Comparison of ENCODE assay signal across 28 mouse cellular contexts in the genomic region with DNA sequence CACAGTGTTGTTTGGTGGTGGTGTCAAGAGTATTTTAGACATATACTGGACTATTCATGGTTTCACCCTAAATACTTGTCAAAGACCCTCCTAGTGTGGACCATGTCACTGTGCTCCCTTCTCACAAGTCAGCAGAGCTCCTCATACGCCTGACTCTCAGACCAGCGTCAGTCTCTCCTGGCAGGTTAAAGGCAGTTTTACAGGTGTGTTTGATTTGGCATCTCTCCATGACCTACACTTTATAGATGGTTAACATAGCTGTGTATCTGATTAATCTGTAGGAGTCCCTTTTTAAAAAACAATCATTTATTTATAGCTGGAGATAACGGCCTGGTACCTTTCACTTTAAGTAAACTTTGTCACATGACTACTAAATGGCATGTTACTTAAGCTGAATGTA. TPM values are rescaled to one million over a fixed set of nuclear protein-coding genes. Genes with fewer than 3 reads are reported as not detected.
A peak's percentile ranks its signal among the peaks of the same experiment; 100 is the strongest.
DNase-seq lines count a peak whose midpoint lies in the region; ATAC-seq and TF ChIP-seq lines count a peak whose summit lies in the region.
"Had no signal": no experiment of that assay in that cellular context is flagged by ENCODE, and none has a peak within 500 bp of the region (broad histone marks: within the 10 kb centered on the region; RNA-seq: fewer than 3 reads in every experiment).

No protein-coding gene starts in this region.

- intact Hi-C loops in heart, postnatal 25 days (cut with DNase I) = no loop called here

- no peak for TF ChIP-seq EP300 in stomach, postnatal 0 days (optimal IDR thresholded peaks at IDR 0.05)

- H3K4me1 ChIP-seq in lung, embryonic 14.5 days (ENCODE audit: insufficient read depth) = no peaks in the 10 kb centered on the region
- no peaks in the 10 kb centered on the region for H3K4me1 ChIP-seq in stomach, embryonic 14.5 days (ENCODE audit: control insufficient read depth, insufficient read depth, low read length)
- H3K4me1 ChIP-seq in stomach, postnatal 0 days (replicated peaks; ENCODE audit: control insufficient read depth, insufficient read depth) = no peaks in the 10 kb centered on the region
- H3K4me1 ChIP-seq: forebrain, embryonic 10.5 days; hindbrain, embryonic 13.5 days had no signal

- H3K9me3 ChIP-seq in lung, embryonic 14.5 days (ENCODE audit: low read depth, low read length) = no peaks in the 10 kb centered on the region
- no peaks in the 10 kb centered on the region for H3K9me3 ChIP-seq in stomach, embryonic 14.5 days (ENCODE audit: control insufficient read depth, low read depth, low read length)
- no peaks in the 10 kb centered on the region for H3K9me3 ChIP-seq in stomach, postnatal 0 days (ENCODE audit: control insufficient read depth, low read length)
- H3K9me3 ChIP-seq: forebrain, embryonic 10.5 days; heart, embryonic 10.5 days; heart, embryonic 13.5 days; hindbrain, embryonic 13.5 days had no signal

- WGBS in lung, embryonic 14.5 days = 68% methylated on average over 3 of the region's 3 CpGs
- 61% methylated on average over 3 of the region's 3 CpGs for WGBS in stomach, embryonic 14.5 days
- WGBS in stomach, postnatal 0 days = 47% methylated on average over 3 of the region's 3 CpGs

- H3K9ac ChIP-seq in lung, embryonic 14.5 days = no peak overlapping the region
- no peak overlapping the region for H3K9ac ChIP-seq in stomach, embryonic 14.5 days (replicated peaks; ENCODE audit: low read depth, low read length)
- H3K9ac ChIP-seq in stomach, postnatal 0 days (ENCODE audit: low read length) = no peak overlapping the region
- H3K9ac ChIP-seq: forebrain, postnatal 0 days; heart, embryonic 13.5 days; hindbrain, embryonic 13.5 days had no signal

- peaks cover 10% of the 10 kb centered on the region for H3K36me3 ChIP-seq in lung, embryonic 14.5 days (ENCODE audit: insufficient read depth)
- H3K36me3 ChIP-seq in stomach, embryonic 14.5 days (ENCODE audit: control insufficient read depth, insufficient read depth, low read length) = peaks cover 8% of the 10 kb centered on the region
- H3K36me3 ChIP-seq in stomach, postnatal 0 days (ENCODE audit: control insufficient read depth, insufficient read depth, low read length) = no peaks in the 10 kb centered on the region

- ATAC-seq in lung, embryonic 14.5 days (ENCODE audit: insufficient read depth) = no peak
- ATAC-seq in stomach, embryonic 14.5 days (ENCODE audit: insufficient number of reproducible peaks, insufficient read depth, low FRiP score, low read depth) = peak; percentile 46; the same call in 1 of the 2 replicates
- ATAC-seq in stomach, postnatal 0 days (ENCODE audit: low FRiP score, low TSS enrichment) = peak; percentile 51
- no peak for ATAC-seq in granulocyte monocyte progenitor cell, adult 5-6 weeks (replicated peaks; ENCODE audit: poor library complexity, severe bottlenecking)
- ATAC-seq: forebrain, embryonic 14.5 days; forebrain, postnatal 0 days; hindbrain, postnatal 0 days had no signal

- H3K27ac ChIP-seq in lung, embryonic 14.5 days (ENCODE audit: low read depth) = no peak overlapping the region
- no peak overlapping the region for H3K27ac ChIP-seq in stomach, embryonic 14.5 days (ENCODE audit: low read length)
- H3K27ac ChIP-seq in stomach, postnatal 0 days (replicated peaks) = no peak overlapping the region
- H3K27ac ChIP-seq: forebrain, embryonic 10.5 days; gastrocnemius, adult 2 months; heart, adult 2 months; heart, embryonic 10.5 days; heart, embryonic 13.5 days; hindbrain, embryonic 13.5 days; hindbrain, postnatal 0 days had no signal

- H3K4me2 ChIP-seq in lung, embryonic 14.5 days = no peak overlapping the region
- H3K4me2 ChIP-seq in stomach, embryonic 14.5 days (replicated peaks; ENCODE audit: low read depth, low read length) = no peak overlapping the region
- no peak overlapping the region for H3K4me2 ChIP-seq in stomach, postnatal 0 days (replicated peaks; ENCODE audit: low read depth)
- H3K4me2 ChIP-seq: heart, embryonic 13.5 days; hindbrain, embryonic 13.5 days had no signal

- H3K4me3 ChIP-seq in lung, embryonic 14.5 days (ENCODE audit: low read depth, low read length) = no peak overlapping the region
- no peak overlapping the region for H3K4me3 ChIP-seq in stomach, embryonic 14.5 days (ENCODE audit: low read depth, low read length)
- H3K4me3 ChIP-seq in stomach, postnatal 0 days (ENCODE audit: low read depth, low read length) = no peak overlapping the region
- H3K4me3 ChIP-seq: forebrain, embryonic 10.5 days; gastrocnemius, adult 2 months; heart, adult 2 months; heart, embryonic 10.5 days; heart, embryonic 13.5 days; hindbrain, embryonic 13.5 days had no signal

- DNase-seq in heart, adult 11 months = peak; percentile 39
- no peak for DNase-seq in heart, postnatal 25 days (ENCODE audit: low spot score)
- DNase-seq in lung, embryonic 14.5 days = peak; percentile 12
- DNase-seq in lung, postnatal 10 days = no peak
- DNase-seq in stomach, postnatal 0 days (ENCODE audit: low spot score) = no peak
- no peak for DNase-seq in spleen, postnatal 10 days (ENCODE audit: low spot score in 2 of 2)
- DNase-seq: adrenal gland, postnatal 10 days; adrenal gland, postnatal 36 days; cerebellum, adult 18-20 months; cerebellum, adult 9-10 months; cerebellum, postnatal 14 days; forebrain, postnatal 0 days; gastrocnemius, adult 2 months; gastrocnemius, postnatal 14 days; heart, adult 2 months; heart, postnatal 14 days had no signal

- no peaks in the 10 kb centered on the region for H3K27me3 ChIP-seq in lung, embryonic 14.5 days (ENCODE audit: insufficient read depth, low read length)
- no peaks in the 10 kb centered on the region for H3K27me3 ChIP-seq in stomach, embryonic 14.5 days (ENCODE audit: control insufficient read depth, insufficient read depth, low read length)
- no peaks in the 10 kb centered on the region for H3K27me3 ChIP-seq in stomach, postnatal 0 days (ENCODE audit: control insufficient read depth, insufficient read depth, low read length)
- H3K27me3 ChIP-seq: heart, embryonic 13.5 days; hindbrain, embryonic 13.5 days had no signal

- TF ChIP-seq CTCF in lung, embryonic 14.5 days (IDR thresholded peaks at IDR 0.05; ENCODE audit: low read depth) = no peak
- no peak for TF ChIP-seq CTCF in stomach, postnatal 0 days (IDR thresholded peaks at IDR 0.05; ENCODE audit: low read depth)

RNA-seq across cellular contexts. Expression of gene Aqp8, which starts 40.1 kb away (rescaled TPM):
- 1 to 10 TPM; 1.7 to 2.0 TPM for total RNA-seq in heart, postnatal 25 days (2021)
- not detected in 2 replicates for polyA plus RNA-seq in lung, embryonic 14.5 days (2014; fragmentation: Nextera tagmentation; extraction: Ambion mirVana)
- polyA plus RNA-seq in stomach, embryonic 14.5 days (2014; fragmentation: Nextera tagmentation; extraction: Ambion mirVana) = not detected in 2 replicates
- 0.06 and 0.13 TPM in 2 replicates for polyA plus RNA-seq in stomach, postnatal 0 days (2015; fragmentation: Nextera tagmentation; extraction: Ambion mirVana)
- total RNA-seq in granulocyte monocyte progenitor cell, adult 5-6 weeks (2014; fragmentation: Nextera tagmentation) = not detected in 2 replicates
- not detected in 2 replicates for total RNA-seq in granulocyte monocyte progenitor cell, adult 5-6 weeks (2017)
- total RNA-seq: adrenal gland, adult 18-20 months; adrenal gland, postnatal 36 days; forebrain, postnatal 0 days; gastrocnemius, adult 2 months; gastrocnemius, postnatal 14 days; hematopoietic stem cell, adult 5-6 weeks; hindbrain, postnatal 0 days had no signal
- polyA plus RNA-seq: embryonic facial prominence, embryonic 14.5 days; forebrain, embryonic 14.5 days; forebrain, postnatal 0 days; frontal cortex, adult 2 months; hindbrain, embryonic 13.5 days had no signal

RNA-seq across cellular contexts. Expression of gene Arhgap17, which starts 52.2 kb away (rescaled TPM):
- total RNA-seq in heart, postnatal 25 days (2021) = 10 to 100 TPM; 16.7 to 20.2 TPM
- polyA plus RNA-seq in lung, embryonic 14.5 days (2014; fragmentation: Nextera tagmentation; extraction: Ambion mirVana) = 26.1 and 27.1 TPM in 2 replicates
- 25.3 and 26.6 TPM in 2 replicates for polyA plus RNA-seq in stomach, embryonic 14.5 days (2014; fragmentation: Nextera tagmentation; extraction: Ambion mirVana)
- 8.0 and 10.6 TPM in 2 replicates for polyA plus RNA-seq in stomach, postnatal 0 days (2015; fragmentation: Nextera tagmentation; extraction: Ambion mirVana)
- total RNA-seq in granulocyte monocyte progenitor cell, adult 5-6 weeks (2014; fragmentation: Nextera tagmentation) = 95.5 and 117 TPM in 2 replicates
- 28.7 and 33.8 TPM in 2 replicates for total RNA-seq in granulocyte monocyte progenitor cell, adult 5-6 weeks (2017)

RNA-seq across cellular contexts. Expression of gene Lcmt1, which starts 52.4 kb away (rescaled TPM):
- total RNA-seq in heart, postnatal 25 days (2021) = 10 to 100 TPM; 20.0 to 21.9 TPM
- polyA plus RNA-seq in lung, embryonic 14.5 days (2014; fragmentation: Nextera tagmentation; extraction: Ambion mirVana) = 43.9 and 46.8 TPM in 2 replicates
- polyA plus RNA-seq in stomach, embryonic 14.5 days (2014; fragmentation: Nextera tagmentation; extraction: Ambion mirVana) = 49.8 and 51.0 TPM in 2 replicates
- polyA plus RNA-seq in stomach, postnatal 0 days (2015; fragmentation: Nextera tagmentation; extraction: Ambion mirVana) = 27.2 and 27.8 TPM in 2 replicates
- 36.7 and 44.7 TPM in 2 replicates for total RNA-seq in granulocyte monocyte progenitor cell, adult 5-6 weeks (2014; fragmentation: Nextera tagmentation)
- 37.2 and 54.8 TPM in 2 replicates for total RNA-seq in granulocyte monocyte progenitor cell, adult 5-6 weeks (2017)

Comparison
In these comparisons a context has a peak if more than half of its experiments do, and no peak if none do; other contexts are left out.
1. DNase-seq: peak in heart, adult 11 months (single experiment) and lung, embryonic 14.5 days (single experiment); none in heart, postnatal 25 days (single experiment), lung, postnatal 10 days (single experiment), stomach, postnatal 0 days (single experiment) and spleen, postnatal 10 days (0 of 2).
2. ATAC-seq: peak in stomach, embryonic 14.5 days (single experiment) and stomach, postnatal 0 days (single experiment); none in lung, embryonic 14.5 days (single experiment) and granulocyte monocyte progenitor cell, adult 5-6 weeks (single experiment).